Mouse (Mus musculus): ENCODE results near the gene Mettl16.
"Not testable (repeated sequence)": the region's sequence is repeated elsewhere in the genome, so short reads cannot be mapped to it uniquely, and the experiment has no call there.

Gene Mettl16

GRCm38 (mm10) chr11:74792874-74793273 lies 22.2 kb downstream of the Mettl16 start:
- DNase-seq (ENCODE audit: low spot score), result no peak

- no peak for DNase-seq (ENCODE audit: low spot score)
These were observed 30.0 kb downstream of the Mettl16 start for GRCm38 (mm10) chr11:74800658-74801057.

GRCm38 (mm10) chr11:74804081-74804627 lies 33.5 kb downstream of the Mettl16 start:
- peak; percentile 20 for DNase-seq (ENCODE audit: low spot score)

- no peak for DNase-seq (ENCODE audit: low spot score)
These were observed 36.7 kb downstream of the Mettl16 start for GRCm38 (mm10) chr11:74807246-74807882.

GRCm38 (mm10) chr11:74808251-74808853 lies 37.7 kb downstream of the Mettl16 start:
- DNase-seq (ENCODE audit: low spot score), result no peak

- no peak for DNase-seq (ENCODE audit: low spot score)
These were observed 39.5 kb downstream of the Mettl16 start for GRCm38 (mm10) chr11:74810134-74810533.

- DNase-seq (ENCODE audit: low spot score), result not testable (repeated sequence)
These were observed 40.4 kb downstream of the Mettl16 start for GRCm38 (mm10) chr11:74811027-74811426.

GRCm38 (mm10) chr11:74811538-74811937 lies 40.9 kb downstream of the Mettl16 start:
- no peak for DNase-seq (ENCODE audit: low spot score)

GRCm38 (mm10) chr11:74815795-74816194 lies 45.2 kb downstream of the Mettl16 start:
- no peak for DNase-seq (ENCODE audit: low spot score)

GRCm38 (mm10) chr11:74820921-74821320 lies 50.3 kb downstream of the Mettl16 start:
- DNase-seq (ENCODE audit: low spot score), result no peak

GRCm38 (mm10) chr11:74821463-74821862 lies 50.8 kb downstream of the Mettl16 start:
- DNase-seq (ENCODE audit: low spot score), result no peak

GRCm38 (mm10) chr11:74822746-74823440 lies 52.3 kb downstream of the Mettl16 start:
- DNase-seq (ENCODE audit: low spot score), result no peak

- DNase-seq (ENCODE audit: low spot score), result no peak
These were observed 55.5 kb downstream of the Mettl16 start for GRCm38 (mm10) chr11:74826151-74826550.

- no peak for DNase-seq (ENCODE audit: low spot score)
These were observed 56.1 kb downstream of the Mettl16 start for GRCm38 (mm10) chr11:74826702-74827101.

GRCm38 (mm10) chr11:74827791-74828403 lies 57.3 kb downstream of the Mettl16 start:
- no peak for DNase-seq (ENCODE audit: low spot score)

- no peak for DNase-seq (ENCODE audit: low spot score)
These were observed 57.8 kb downstream of the Mettl16 start for GRCm38 (mm10) chr11:74828404-74828931.

- no peak for DNase-seq (ENCODE audit: low spot score)
These were observed 58.4 kb downstream of the Mettl16 start for GRCm38 (mm10) chr11:74828965-74829550.

GRCm38 (mm10) chr11:74829812-74830211 lies 59.2 kb downstream of the Mettl16 start:
- peak; percentile 87 for DNase-seq (ENCODE audit: low spot score)

GRCm38 (mm10) chr11:74830256-74831161 lies 59.9 kb downstream of the Mettl16 start, which contains the start of gene Mnt:
Mnt (plus strand) TSS chr11:74830920.
- DNase-seq (ENCODE audit: low spot score), result peak; percentile 99

- DNase-seq (ENCODE audit: low spot score), result peak; percentile 48
These were observed 60.6 kb downstream of the Mettl16 start for GRCm38 (mm10) chr11:74831191-74831605.

Measured in urinary bladder, postnatal 14 days (tissue).